Mouse (Mus musculus): Measurements from ENCODE around the gene Fam129a.
A peak's percentile ranks its signal among the peaks of the same experiment; 100 is the strongest.
"Not testable (repeated sequence)": the region's sequence is repeated elsewhere in the genome, so short reads cannot be mapped to it uniquely, and the experiment has no call there.

Fam129a gene

GRCm38 (mm10) chr1:151664384-151664783, 93.4 kb downstream of the Fam129a start:
- no peak for DNase-seq (ENCODE audit: low spot score in 2 of 2)

- no peak for DNase-seq (ENCODE audit: low spot score in 2 of 2)
These were observed 93.9 kb downstream of the Fam129a start for GRCm38 (mm10) chr1:151664837-151665431.

GRCm38 (mm10) chr1:151667351-151668074, 96.5 kb downstream of the Fam129a start:
- DNase-seq (ENCODE audit: low spot score in 2 of 2), result no peak

GRCm38 (mm10) chr1:151670006-151670591, 99.1 kb downstream of the Fam129a start:
- DNase-seq (ENCODE audit: low spot score in 2 of 2), result no peak

GRCm38 (mm10) chr1:151675684-151676083, 104.7 kb downstream of the Fam129a start:
- no peak for DNase-seq (ENCODE audit: low spot score in 2 of 2)

GRCm38 (mm10) chr1:151677185-151677809, 106.3 kb downstream of the Fam129a start:
- no peak for DNase-seq (ENCODE audit: low spot score in 2 of 2)

GRCm38 (mm10) chr1:151677975-151678374, 107.0 kb downstream of the Fam129a start:
- no peak for DNase-seq (ENCODE audit: low spot score in 2 of 2)

- no peak for DNase-seq (ENCODE audit: low spot score in 2 of 2)
These were observed 108.2 kb downstream of the Fam129a start for GRCm38 (mm10) chr1:151679153-151679552.

- no peak for DNase-seq (ENCODE audit: low spot score in 2 of 2)
These were observed 109.1 kb downstream of the Fam129a start for GRCm38 (mm10) chr1:151679883-151680613.

GRCm38 (mm10) chr1:151680971-151681370, 110.0 kb downstream of the Fam129a start:
- DNase-seq (ENCODE audit: low spot score in 2 of 2), result no peak

- DNase-seq (ENCODE audit: low spot score in 2 of 2), result no peak
These were observed 111.9 kb downstream of the Fam129a start for GRCm38 (mm10) chr1:151682896-151683295.

- no peak for DNase-seq (ENCODE audit: low spot score in 2 of 2)
These were observed 113.5 kb downstream of the Fam129a start for GRCm38 (mm10) chr1:151684451-151684892.

- DNase-seq (ENCODE audit: low spot score in 2 of 2), result no peak
These were observed 114.0 kb downstream of the Fam129a start for GRCm38 (mm10) chr1:151684978-151685377.

GRCm38 (mm10) chr1:151685666-151686309, 114.8 kb downstream of the Fam129a start:
- no peak for DNase-seq (ENCODE audit: low spot score in 2 of 2)

- DNase-seq (ENCODE audit: low spot score in 2 of 2), result peak; percentile 15
These were observed 115.7 kb downstream of the Fam129a start for GRCm38 (mm10) chr1:151686696-151687095.

GRCm38 (mm10) chr1:151689032-151689431, 118.0 kb downstream of the Fam129a start:
- no peak for DNase-seq (ENCODE audit: low spot score in 2 of 2)

- DNase-seq (ENCODE audit: low spot score in 2 of 2), result no peak
These were observed 118.6 kb downstream of the Fam129a start for GRCm38 (mm10) chr1:151689561-151689960.

- no peak for DNase-seq (ENCODE audit: low spot score in 2 of 2)
These were observed 119.1 kb downstream of the Fam129a start for GRCm38 (mm10) chr1:151690061-151690460.

GRCm38 (mm10) chr1:151690583-151691193, 119.7 kb downstream of the Fam129a start:
- no peak for DNase-seq (ENCODE audit: low spot score in 2 of 2)

- DNase-seq (ENCODE audit: low spot score in 2 of 2), result not testable (repeated sequence)
These were observed 121.9 kb downstream of the Fam129a start for GRCm38 (mm10) chr1:151692867-151693266.

- DNase-seq (ENCODE audit: low spot score in 2 of 2), result no peak
These were observed 125.8 kb downstream of the Fam129a start for GRCm38 (mm10) chr1:151696751-151697150.
